Mouse (Mus musculus): Measurements from ENCODE around the gene Dnajb8.

GRCm38 (mm10) chr6:88227537-88227936, 5.5 kb downstream of the Dnajb8 start:
- no peak for TF ChIP-seq CTCF (conservative IDR thresholded peaks at IDR 0.05; ENCODE audit: insufficient read depth, insufficient read length, low read depth, low read length)
- TF ChIP-seq POLR2A (IDR thresholded peaks at IDR 0.05; ENCODE audit: low read depth, low read length), result no peak
